Mouse (Mus musculus) layer of hippocampus, adult 9-10 months (tissue): ENCODE measurements at regions not wholly inside any gene's neighbourhood (a gene's known extent, or its start where the extent isn't known, plus 50 kb on each side); places are given as distances from the start of the nearest gene placed in this dataset.

ENCODE experiments used
- DNase-seq: peaks from one replicate; pipeline ENCODE4 v3.0.0; 2022; ENCODE audit warnings: low spot score

GRCm38 (mm10) chr13:97607221-97607723 is 153.2 kb downstream of the Gm10260 start:
- no peak for DNase-seq

GRCm38 (mm10) chr13:97604451-97604850 is 156.0 kb downstream of the Gm10260 start:
- no peak for DNase-seq

- DNase-seq = no peak
These were observed 159.2 kb downstream of the Gm10260 start for GRCm38 (mm10) chr13:97601135-97601730.

GRCm38 (mm10) chr13:97600136-97600535 is 160.3 kb downstream of the Gm10260 start:
- no peak for DNase-seq

GRCm38 (mm10) chr13:97598507-97599431 is 161.7 kb downstream of the Gm10260 start:
- DNase-seq = no peak

- no peak for DNase-seq
These were observed 165.6 kb downstream of the Gm10260 start for GRCm38 (mm10) chr13:97594851-97595250.

- no peak for DNase-seq
These were observed 170.8 kb downstream of the Gm10260 start for GRCm38 (mm10) chr13:97589626-97590025.

- no peak for DNase-seq
These were observed 172.3 kb downstream of the Gm10260 start for GRCm38 (mm10) chr13:97588085-97588484.

GRCm38 (mm10) chr13:97587088-97587487 is 173.3 kb downstream of the Gm10260 start:
- no peak for DNase-seq

- no peak for DNase-seq
These were observed 176.4 kb downstream of the Gm10260 start for GRCm38 (mm10) chr13:97584045-97584444.

- no peak for DNase-seq
These were observed 179.1 kb downstream of the Gm10260 start for GRCm38 (mm10) chr13:97581380-97581779.

GRCm38 (mm10) chr13:97580241-97580874 is 180.1 kb downstream of the Gm10260 start:
- no peak for DNase-seq

- no peak for DNase-seq
These were observed 181.8 kb downstream of the Gm10260 start for GRCm38 (mm10) chr13:97578595-97578994.

- DNase-seq = no peak
These were observed 183.2 kb downstream of the Gm10260 start for GRCm38 (mm10) chr13:97577081-97577785.

- no peak for DNase-seq
These were observed 186.8 kb downstream of the Gm10260 start for GRCm38 (mm10) chr13:97573601-97574000.

GRCm38 (mm10) chr13:97572352-97572751 is 188.1 kb downstream of the Gm10260 start:
- DNase-seq = no peak

- no peak for DNase-seq
These were observed 190.4 kb downstream of the Gm10260 start for GRCm38 (mm10) chr13:97570009-97570408.

- no peak for DNase-seq
These were observed 192.8 kb downstream of the Gm10260 start for GRCm38 (mm10) chr13:97567632-97568031.

GRCm38 (mm10) chr13:97566071-97566470 is 194.4 kb downstream of the Gm10260 start:
- DNase-seq = no peak

GRCm38 (mm10) chr13:97562241-97562640 is 198.2 kb downstream of the Gm10260 start:
- DNase-seq = no peak

GRCm38 (mm10) chr13:97560789-97561188 is 199.6 kb downstream of the Gm10260 start:
- DNase-seq = no peak
